Mouse (Mus musculus): ENCODE results near the gene Gm48552.

Gm48552 gene

DNA sequence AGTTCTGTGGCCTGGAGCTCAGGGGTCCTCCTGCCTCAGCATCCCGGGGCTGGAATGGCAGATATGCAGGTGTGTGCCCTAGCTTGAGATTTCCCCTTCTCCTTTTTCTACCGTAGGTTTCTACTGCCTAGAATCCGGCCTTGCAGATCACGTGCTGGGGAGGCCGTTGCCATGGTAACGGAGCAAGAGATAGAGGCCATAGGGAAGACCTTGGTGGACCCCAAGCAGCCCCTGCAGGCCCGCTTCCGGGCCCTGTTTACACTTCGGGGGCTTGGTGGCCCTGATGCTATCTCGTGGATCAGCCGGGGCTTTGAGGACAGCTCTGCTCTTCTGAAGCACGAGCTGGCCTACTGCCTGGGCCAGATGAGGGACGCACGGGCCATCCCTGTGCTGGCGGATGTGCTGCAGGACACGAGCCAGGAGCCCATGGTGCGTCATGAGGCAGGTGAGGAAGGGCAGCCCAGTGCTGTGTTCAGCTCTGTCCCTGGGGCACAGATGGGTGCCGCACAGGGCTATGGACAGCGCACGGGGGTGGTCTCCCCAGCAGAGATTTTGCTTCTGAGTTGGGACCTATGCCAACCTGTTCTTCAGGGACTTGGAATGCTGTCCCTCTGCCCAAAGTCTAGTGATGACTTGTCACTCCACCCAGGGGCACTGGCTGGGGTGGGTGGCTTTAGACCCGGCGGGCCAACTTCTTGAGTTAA lies 3.0 kb upstream of the Gm48552 start:
- DNase-seq (ENCODE audit: low read depth, low spot score) = no peak

GRCm38 (mm10) chr10:81387716-81388115 lies 1.1 kb upstream of the Gm48552 start:
- DNase-seq (ENCODE audit: low read depth, low spot score) = no peak

GRCm38 (mm10) chr10:81389373-81389772 lies 568 bp downstream of the Gm48552 start:
- DNase-seq (ENCODE audit: low read depth, low spot score) = no peak

- peak; percentile 80 for DNase-seq (ENCODE audit: low read depth, low spot score)
Observed at GRCm38 (mm10) chr10:81389801-81390677, 1.2 kb downstream of the Gm48552 start.

DNA sequence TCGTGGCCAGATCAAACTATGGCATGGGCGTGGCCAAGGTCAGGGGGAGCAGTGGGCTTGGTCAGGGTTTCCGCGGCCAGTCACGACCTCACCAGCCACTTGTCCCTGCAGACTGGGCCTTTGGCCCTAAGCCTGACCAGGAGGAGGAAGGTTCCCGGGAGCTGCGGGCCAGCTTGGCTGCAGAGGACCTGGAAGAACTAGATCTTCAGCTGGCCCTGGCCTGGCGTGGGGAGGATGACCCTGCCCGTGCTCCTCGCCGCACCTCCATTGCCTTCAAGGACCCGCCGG lies 1.8 kb downstream of the Gm48552 start:
- no peak for DNase-seq (ENCODE audit: low read depth, low spot score)

DNA sequence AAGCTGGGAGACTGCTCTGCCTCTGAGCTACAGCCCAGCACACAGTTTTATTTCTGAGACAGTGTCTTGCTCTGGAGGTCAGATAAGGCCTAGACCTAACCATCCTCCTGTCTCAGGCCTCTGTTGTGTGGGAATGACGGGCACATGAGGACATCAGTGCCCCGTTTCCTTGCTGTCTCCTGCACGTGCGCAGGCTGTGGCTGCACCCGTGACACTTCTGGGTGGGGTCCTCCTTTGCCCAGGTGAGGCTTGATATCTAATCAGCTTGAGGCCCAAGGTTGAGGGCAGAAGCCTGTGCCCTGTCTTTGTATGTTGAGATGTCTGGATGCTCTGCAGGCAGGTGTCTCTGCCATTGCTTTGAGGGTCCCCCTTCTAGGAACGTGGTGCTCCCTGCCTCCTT lies 3.5 kb downstream of the Gm48552 start:
- no peak for DNase-seq (ENCODE audit: low read depth, low spot score)

DNA sequence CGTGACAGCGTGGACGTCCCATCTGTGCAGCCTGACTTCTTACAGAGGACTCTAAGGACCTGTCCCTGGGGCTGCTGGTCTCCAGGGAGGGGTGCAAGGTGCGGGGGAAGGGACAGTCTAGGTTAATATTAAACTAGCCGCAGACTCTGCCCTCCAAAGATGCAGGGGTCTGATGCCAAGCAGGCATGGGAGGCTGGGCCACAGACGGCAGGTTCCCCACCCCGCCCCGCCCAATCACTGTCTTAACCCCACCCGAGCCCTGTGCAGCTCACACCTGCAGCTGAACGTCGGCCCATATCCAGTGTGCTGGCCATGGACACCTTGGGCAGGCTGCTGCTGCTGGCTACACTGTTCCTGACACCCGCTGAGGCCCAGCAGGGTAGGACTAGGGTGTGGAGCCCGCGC lies 4.0 kb downstream of the Gm48552 start, which contains the start of gene Smim24:
Smim24 (plus strand) TSS at position 271 of the 405 bp plus-strand sequence.
- no peak for DNase-seq (ENCODE audit: low read depth, low spot score)

- no peak for DNase-seq (ENCODE audit: low read depth, low spot score)
Observed at GRCm38 (mm10) chr10:81393456-81394063, 4.8 kb downstream of the Gm48552 start.

- no peak for DNase-seq (ENCODE audit: low read depth, low spot score)
Observed at GRCm38 (mm10) chr10:81395127-81395526, 6.3 kb downstream of the Gm48552 start.

DNA sequence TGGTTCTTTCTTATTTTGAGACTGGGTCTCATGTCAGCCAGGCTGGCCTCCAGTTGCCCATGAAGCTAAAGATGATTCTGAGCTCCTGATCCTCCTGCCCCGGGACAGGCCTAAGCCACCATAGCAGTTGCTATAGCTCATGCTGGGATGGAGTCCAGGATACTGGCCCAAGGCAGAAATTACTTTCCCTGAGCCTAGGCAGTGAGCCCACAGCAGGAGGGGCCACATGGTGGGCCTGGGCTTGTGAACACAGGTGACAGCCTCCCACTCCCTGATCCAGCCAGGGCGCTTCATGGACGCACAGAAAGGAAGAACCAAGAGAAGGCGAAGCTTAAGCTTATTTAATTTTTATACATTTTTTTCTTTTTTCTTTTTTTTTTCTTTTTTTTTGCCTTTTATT lies 7.1 kb downstream of the Gm48552 start:
- no peak for DNase-seq (ENCODE audit: low read depth, low spot score)

DNA sequence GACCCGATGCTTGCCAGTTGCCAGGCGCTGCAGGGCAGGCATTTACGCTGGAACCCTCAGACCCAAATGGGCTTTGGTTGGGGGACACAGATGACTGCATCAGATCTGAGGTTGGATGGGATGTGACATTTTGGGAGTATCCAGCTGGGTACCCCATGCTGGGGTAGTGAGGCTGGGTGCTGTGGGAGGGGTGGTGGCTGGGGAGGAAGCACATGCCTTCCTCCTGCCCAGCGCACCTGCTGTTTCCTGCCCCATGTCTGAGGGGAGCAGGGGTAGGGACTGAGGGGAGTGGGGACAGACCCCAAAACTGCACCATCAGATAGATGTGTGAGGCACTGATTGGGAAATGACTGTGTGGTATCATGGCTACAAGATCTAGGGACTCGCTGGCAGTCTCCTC lies 7.9 kb downstream of the Gm48552 start:
- no peak for DNase-seq (ENCODE audit: low read depth, low spot score)

DNA sequence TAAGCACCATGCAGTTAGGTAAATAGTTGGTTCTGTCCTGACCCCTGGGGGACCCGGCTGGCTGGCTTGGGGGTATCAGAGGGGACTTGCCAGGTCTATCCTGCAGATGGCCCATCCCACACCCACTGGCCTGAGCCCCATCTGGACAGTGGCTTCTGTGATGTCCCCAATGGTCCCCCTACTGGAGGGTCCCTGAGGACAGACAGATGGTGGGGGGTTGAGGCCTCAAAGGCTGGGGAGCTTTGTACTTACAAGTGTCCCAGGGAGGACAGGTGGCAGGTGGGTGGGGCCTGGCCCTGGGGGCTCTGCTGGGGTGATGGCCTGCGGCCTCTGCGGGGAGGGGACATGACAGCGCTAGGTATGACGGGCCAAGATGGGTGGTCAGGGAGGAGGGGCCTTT lies 10.5 kb downstream of the Gm48552 start:
- DNase-seq (ENCODE audit: low read depth, low spot score) = no peak

GRCm38 (mm10) chr10:81399798-81400308 lies 11.0 kb downstream of the Gm48552 start:
- DNase-seq (ENCODE audit: low read depth, low spot score) = no peak

DNA sequence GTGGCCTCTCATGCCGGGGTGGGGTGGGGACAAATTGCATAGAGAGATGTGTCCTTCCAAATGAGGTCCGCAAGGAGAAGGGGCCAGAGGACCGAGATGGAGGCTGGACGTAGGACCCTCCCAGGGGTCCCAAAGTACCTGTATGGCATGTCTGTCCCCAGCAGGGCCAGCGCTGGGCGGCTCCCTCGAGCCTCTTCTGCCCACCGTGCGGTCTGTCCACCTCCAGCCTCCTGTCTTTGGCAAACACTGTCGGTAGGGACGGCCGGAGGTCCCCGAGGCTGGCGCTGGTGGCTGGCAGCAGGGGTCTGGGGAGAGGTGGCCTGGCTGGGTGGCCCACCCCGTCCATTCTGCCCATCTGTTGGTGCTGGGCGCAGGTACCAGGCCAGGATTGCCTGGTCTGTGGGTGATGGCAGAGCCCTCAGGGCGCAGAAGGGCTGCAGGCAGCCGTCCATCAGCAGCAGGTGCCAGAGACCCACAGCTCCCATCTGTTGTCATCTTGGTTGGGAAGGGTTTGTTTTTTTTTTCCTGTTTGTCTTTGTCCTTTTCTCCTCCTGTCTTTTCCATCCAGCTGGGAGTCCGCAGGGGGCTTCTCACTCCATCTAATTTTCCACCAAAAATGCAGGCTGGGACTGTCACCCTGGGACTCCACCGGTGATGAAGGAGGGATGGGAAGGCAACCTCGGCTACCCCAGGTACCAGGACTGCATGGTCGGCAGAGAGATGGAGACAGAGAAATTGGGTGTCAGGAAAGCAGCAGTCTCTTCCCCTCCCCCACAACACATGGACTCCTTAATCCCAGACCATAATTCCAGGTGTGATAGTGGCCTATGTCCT lies 11.8 kb downstream of the Gm48552 start:
- no peak for DNase-seq (ENCODE audit: low read depth, low spot score)

DNA sequence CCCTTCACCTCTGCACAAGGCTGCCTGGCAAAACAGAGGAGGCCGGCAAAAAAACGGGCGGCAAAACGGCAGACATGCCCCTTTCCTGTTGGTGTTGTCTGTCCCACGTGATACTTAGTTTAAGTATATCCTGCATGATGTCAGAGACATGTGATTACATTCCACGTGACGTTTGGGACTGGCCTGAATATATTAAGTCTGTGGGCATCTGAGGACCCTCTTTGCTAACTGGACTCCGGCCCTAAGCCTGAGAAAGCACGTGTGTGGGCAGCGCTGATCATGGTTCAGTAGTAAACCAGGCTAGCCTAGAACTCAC lies 12.4 kb downstream of the Gm48552 start:
- DNase-seq (ENCODE audit: low read depth, low spot score) = no peak

DNA sequence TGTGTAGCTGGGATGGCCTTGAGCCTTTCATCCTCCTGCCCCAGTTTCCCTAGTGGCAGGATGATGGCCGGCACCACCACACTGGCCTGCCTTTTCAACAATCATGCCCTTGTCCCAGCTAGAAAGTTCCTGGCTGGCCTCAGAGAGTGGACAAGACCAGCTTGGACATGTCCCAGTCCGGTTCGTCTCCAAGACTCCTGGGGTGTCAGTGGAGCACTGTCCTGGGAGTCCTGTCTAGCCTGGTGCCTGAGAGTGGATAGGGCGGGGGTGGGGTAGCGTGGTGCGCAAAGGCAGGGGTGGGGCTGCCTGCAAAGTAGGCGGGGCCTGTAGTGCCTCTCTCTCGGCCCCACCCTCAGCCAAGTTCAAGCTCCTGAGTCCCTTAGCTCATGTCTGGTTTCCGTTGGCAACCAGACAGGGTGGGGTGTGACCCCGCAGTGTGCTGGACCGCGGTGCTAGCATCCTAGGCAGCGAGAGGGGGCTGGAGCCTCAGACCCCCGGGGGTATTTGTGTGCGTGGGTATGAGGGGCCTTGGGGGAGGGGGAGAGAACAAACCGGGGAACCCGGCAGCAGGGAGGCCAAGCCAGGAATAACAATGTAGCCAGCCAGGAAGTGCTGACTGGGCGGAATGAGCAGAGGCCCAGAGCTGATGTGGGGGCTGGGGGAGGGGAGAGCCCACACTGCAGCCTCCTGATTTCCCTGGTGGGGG lies 12.9 kb downstream of the Gm48552 start:
- DNase-seq (ENCODE audit: low read depth, low spot score) = no peak

GRCm38 (mm10) chr10:81402227-81402765 lies 13.5 kb downstream of the Gm48552 start:
- DNase-seq (ENCODE audit: low read depth, low spot score) = no peak

DNA sequence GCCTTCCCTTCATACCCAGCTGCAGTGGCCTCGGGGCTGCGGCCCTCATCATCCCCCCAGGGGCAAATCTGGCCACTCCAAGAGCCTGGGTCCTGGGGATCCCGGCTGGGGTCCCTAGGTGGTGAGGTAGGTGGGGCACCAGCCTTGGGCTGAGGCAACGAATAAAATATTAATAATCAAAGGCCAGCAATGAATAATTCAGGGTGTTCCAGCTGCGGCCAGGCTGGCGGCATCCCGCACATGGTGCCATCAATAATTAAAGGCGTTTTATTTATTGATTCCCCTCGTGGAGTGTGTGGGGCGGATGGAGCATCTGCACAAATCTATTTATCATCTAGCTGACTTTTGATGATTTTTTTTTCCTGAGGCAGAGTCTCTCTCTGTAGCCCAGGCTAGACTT lies 14.7 kb downstream of the Gm48552 start:
- DNase-seq (ENCODE audit: low read depth, low spot score) = no peak

GRCm38 (mm10) chr10:81404082-81404481 lies 15.3 kb downstream of the Gm48552 start:
- DNase-seq (ENCODE audit: low read depth, low spot score) = no peak

GRCm38 (mm10) chr10:81404720-81405119 lies 15.9 kb downstream of the Gm48552 start:
- DNase-seq (ENCODE audit: low read depth, low spot score) = no peak

Measured in retina, postnatal 7 days (tissue).